Mouse (Mus musculus): ENCODE measurements around the gene Fam181a.
A peak's percentile ranks its signal among the peaks of the same experiment; 100 is the strongest.

Fam181a gene

DNA sequence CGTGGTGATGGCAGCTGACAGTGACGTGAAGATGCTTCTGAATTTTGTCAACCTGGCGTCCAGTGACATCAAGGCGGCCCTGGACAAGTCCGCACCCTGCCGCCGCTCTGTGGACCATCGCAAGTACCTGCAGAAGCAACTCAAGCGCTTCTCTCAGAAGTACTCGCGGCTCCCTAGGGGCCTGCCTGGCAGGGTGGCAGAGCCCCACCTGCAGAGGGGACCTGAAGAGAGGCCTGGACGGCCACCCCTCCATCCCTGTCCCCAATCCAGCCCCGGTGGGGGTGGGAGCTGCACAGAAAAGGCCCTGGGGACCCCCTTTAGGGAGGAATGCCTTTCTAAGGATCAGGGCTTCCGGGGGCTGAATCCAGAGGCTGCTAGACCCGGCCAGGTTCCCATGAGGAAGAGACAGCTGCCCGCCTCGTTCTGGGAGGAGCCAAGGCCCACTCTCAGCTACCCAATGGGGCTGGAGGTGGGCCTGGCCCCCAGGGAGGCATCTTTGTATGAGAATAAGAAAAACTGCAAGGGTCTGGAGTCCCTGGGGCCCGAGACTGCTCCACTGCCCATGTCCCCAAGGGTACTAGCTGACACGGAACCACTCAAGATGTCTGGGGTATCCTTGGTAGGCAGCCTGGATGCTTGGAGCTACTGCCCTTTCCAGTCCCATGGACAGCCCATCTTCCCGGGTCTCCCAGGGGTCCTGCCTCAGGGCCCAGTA lies 5.2 kb downstream of the Fam181a start:
- DNase-seq, result peak; percentile 92

- DNase-seq, result no peak
Measured at GRCm38 (mm10) chr12:103322801-103323200, 12.0 kb downstream of the Fam181a start.

DNA sequence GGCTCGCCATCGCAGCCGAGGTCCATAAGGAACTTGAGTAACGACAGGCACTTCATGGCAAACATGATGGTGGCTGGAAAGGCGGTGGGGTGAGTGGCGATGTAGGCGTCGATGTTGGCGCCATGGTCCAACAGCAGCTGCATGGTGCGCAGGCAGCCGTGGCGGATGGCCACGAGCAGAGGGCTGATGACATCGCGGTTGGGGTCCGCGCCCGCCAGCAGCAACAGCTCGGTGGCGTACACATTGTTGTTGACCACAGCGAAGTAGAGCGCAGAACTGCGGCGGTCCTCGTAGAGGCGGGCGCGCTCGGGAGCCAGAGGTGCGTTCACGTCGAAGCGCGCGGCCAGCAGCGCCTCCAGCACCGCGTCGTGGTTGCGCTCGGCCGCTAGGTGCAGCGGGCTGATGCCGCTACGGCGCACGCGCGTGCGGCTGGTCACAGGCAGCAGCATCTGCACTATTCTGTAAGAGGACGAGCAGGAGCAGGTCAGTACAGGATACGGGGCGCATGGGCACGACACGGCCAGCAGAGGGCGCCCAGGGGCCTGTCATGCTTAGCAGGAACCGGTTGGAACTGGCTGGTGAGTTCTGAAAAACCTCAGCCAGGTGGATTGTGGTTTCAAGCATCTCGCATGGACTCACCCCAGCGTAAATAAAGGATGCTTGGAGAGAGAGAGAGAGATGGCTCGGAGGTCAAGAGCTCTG lies 14.5 kb downstream of the Fam181a start:
- peak; percentile 98 for DNase-seq

DNA sequence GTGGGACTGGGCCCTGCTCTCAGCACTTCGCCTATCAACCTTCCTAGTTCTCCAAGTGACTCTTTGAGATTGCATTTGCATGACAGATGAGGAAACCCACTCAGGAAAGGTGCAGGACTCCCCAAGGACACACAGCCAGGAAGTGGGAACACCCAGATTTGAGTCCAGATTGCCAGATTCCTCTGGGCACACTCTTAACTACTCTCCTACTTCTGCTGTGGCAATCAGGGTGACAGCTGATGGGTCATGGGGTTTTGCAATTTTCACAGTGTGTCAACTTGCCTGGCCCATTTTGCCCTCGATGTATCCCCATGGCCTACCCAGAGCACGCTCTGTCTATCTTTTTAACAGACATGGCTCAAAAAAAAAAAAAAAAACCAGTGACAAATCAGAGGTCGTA lies 15.8 kb downstream of the Fam181a start:
- no peak for DNase-seq

DNA sequence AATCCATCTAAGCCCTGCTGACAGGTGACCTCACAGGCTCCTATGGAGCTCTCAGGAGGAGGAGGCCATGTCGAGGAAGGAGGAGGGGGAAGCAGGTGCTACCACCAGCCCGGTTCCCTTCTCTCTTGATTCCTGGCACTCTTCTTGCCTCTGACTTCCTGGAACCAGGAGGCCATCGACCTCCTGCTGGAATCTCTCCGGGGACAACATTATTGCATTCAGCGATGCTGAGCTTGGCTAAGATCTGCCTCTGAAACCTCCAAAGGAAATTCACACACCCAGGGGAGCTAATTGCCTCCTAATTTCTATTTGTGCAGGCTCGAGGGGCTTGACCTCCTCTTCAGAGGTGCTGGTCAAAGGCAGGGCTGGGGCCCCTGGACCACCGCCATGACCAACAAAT lies 16.3 kb downstream of the Fam181a start:
- DNase-seq, result peak; percentile 97

DNA sequence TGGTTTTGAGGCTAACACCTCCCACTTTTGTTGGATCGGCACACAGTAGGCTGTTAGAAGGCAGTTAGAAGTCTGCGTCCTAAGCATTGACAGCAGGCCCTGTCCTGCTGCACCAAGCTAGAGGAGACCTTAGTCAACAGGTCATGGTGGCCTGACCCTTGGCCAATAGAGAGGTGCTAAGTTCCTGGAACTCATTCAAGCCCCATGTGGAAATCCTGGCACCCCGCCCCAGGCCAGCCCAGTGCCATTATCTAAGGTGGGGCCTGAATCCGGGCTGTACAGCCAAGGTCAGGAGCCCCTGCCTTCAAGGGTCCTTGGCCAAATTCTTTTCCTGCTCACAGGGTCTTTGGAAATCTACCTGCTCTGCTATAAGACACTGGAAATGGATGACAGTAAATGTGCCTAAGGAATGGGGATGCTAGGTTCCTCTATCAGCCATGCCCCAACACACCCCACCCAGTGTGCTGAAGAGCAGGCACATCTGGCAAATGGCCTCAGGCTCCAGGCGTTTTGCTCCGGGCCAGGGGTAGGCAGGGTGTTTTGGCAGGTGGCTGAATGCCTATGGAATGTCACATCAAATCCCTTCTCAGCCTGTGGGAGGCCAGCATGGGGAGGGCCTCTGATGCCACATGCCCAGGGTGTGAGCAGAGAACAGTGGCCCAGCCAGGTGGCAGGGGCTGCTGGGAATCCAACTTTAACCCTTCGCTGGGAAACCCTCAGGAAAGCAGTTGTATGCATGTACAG lies 17.8 kb downstream of the Fam181a start:
- DNase-seq, result peak; percentile 98

DNA sequence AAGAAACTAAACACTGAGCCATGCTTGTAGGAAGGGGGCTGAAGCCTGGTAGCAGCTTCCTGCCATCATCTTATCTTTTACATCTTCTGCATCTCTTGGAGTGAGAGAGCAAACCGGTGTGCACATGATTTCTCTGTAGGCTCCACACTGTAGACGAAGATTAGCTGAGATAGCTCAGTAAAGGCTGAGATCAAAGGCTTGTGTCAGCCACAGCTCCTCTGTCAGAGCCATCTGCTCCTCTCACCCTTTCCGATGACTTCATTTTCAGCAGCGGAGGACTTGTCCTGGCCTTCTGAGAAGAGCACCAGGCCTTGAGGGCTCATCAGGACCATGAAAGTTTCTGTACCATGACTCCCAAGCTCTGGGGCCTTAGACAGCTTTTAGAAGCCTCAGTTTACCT lies 20.7 kb downstream of the Fam181a start:
- DNase-seq, result no peak

- no peak for DNase-seq
Measured at GRCm38 (mm10) chr12:103332879-103333278, 22.1 kb downstream of the Fam181a start.

GRCm38 (mm10) chr12:103333426-103333825 lies 22.7 kb downstream of the Fam181a start:
- no peak for DNase-seq

- peak; percentile 97 for DNase-seq
Measured at GRCm38 (mm10) chr12:103336766-103337165, 26.0 kb downstream of the Fam181a start.

DNA sequence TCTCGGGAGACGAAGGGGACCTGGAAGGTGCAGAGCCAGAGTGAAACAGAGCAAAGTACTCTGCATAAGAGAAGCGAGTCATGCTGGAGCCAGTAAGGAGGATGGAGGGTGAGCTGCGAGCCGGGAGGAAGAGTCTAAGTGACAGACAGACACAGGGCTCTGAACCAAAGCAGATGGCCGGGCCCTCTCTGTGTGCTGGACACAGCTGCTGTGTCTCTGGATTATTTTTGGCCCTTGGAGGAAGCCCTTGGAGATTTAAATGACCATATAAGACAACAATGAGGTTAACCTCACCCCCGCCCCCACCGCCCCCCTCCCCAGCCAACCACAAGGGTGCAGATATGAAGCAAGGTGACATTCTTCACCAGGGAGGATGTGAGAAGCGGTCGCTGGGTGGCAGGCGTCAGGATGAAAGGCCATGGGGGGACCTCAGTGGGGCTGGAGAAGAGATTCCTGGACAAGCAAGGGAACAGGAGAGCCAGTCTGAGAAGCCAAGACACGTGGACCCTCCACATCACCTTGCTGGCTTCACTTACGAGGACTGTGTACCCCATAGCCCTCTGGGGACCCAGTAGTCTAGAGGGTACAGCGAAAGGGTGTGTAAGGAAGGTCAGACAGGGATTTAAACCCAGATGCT lies 27.5 kb downstream of the Fam181a start:
- peak; percentile 97 for DNase-seq

DNA sequence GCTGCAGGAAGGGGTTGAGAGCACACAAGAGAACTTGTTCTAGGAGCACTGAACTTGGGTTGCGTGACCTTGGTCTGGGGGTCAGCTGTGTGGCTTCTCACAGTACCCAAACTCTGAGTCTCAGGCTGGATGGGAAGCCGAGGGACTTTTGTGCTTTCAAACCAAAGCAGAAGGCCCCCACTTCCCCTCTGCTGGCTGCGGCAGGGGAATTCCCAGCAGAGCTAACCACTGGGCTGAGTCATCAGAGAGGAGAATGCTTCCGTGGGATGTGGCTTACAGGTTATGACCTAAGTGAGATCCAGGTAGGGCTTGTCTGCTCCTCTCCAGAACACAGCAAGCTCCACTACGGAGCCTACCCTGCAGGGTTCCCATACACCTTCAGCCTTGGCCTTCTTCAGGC lies 30.4 kb downstream of the Fam181a start:
- peak; percentile 95 for DNase-seq

- peak; percentile 97 for DNase-seq
Measured at GRCm38 (mm10) chr12:103343456-103343855, 32.7 kb downstream of the Fam181a start.

DNA sequence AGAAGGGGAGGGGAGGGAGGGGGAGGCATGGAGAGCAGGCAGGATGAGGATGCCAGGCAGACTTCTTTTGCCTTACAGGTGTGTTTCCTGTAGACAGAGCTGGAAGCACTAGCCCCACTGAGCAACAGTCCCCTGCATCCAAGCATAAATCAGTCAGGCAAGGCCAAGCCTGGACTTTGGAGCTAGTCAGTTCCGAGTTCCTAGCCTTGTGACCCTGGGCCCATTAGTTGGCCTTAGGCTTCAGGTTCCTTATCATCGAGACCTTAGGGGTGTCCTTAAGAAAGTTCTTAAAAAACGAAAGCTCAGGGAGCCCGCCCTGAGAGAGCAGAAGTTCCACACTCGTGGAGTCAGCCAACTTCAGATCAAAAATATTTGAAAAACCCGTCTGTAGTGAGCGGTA lies 34.2 kb downstream of the Fam181a start:
- DNase-seq, result no peak

DNA sequence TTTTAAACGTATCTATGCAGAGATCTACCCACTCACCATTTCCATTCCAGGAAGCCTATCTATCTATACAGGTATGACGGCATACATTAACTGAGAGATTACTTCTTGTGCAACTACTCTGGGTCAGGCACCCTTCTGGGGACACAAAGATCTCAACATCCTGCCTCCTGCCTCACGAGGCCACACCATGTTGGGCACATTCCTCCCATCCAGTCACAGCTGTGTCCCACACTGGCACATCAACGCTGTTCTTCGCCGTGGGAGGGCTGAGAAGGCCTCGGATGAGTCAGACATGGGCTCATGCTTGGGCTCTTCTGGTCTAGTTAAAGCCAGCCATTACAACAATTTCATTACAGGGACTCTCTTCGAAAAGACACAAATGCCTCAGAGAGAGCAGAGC lies 36.2 kb downstream of the Fam181a start:
- DNase-seq, result no peak

DNA sequence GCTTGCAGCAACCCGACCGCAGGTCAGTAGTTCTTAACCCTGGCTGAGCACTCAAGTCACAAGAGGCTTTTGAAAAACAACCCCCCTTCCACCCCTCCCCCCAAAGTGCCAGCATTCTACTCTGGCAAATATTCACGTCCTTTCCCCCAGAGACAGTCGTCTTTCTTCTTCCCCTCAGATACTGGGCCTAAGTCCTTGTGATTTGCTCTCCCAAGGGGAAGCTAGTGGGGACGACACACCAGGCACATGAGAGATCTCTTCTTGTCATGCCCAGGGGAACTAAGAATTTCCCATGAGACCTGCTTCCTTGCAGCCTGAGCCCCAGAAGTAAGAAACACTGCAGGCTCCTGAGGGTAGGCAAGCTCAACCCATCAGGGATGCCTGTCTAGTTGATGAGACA lies 36.6 kb downstream of the Fam181a start:
- DNase-seq, result no peak

DNA sequence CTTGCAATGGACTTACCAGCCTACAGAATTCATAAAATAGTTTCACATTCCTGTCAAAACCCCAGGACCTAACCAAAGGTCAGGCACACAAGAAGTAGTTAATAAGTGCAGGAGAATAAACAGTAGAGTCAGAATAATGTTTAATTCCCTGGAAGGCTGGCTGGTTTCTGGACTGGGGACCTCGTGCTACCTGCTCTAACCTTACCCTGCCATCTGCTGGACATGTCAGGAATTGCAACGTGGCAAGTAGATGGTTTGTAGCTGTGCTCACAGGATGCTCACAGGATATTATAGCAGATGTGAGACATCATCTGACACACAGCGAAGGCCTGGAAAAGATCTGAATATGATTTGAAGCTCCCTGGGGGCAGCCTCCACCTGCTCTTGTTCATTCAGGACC lies 37.7 kb downstream of the Fam181a start:
- peak; percentile 96 for DNase-seq

DNA sequence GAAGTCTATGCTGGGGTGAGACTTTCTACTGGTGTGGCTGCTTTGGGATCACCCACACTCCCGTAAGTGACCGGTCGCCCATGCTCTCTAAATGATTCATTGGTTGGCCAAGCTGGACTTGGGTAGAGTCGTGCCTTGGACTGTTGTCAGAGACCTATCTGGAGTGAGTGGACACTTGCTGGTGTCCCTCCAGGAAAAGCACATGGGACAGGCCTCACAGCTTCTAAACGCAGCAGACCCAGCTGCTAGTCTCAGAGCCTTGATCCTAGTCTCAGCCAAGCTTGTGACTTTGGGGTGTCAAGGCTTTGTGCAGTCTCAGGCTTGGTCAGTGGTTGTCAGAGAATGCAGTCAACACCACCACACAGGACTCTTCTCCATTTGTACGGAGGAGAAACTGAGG lies 42.0 kb downstream of the Fam181a start:
- peak; percentile 99 for DNase-seq

DNA sequence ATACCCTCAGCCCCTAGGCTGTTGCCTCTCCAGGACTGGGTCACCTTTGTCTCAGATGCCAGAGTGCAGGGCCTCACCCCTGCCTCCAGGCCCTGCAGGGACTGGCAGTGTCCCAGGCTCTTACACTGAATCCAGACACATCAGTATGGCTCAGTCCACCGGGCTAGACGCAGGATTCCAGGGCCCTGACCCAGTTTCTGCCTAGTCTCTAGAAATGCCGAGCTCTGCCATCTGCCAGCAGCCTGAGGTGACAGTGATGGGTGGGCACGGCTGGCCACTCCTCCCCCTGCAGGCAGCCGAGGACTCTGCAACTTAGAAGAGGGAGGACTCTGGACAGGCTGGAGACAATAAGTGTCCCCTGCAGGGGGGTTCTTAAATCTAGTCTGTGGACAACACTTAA lies 42.8 kb downstream of the Fam181a start:
- peak; percentile 99 for DNase-seq

- peak; percentile 98 for DNase-seq
Measured at GRCm38 (mm10) chr12:103355746-103356414, 45.1 kb downstream of the Fam181a start, which contains the start of gene Asb2. TSS of gene Asb2 (minus strand) at chr12:103356001.

GRCm38 (mm10) chr12:103356415-103356748 lies 45.6 kb downstream of the Fam181a start:
- no peak for DNase-seq

DNA sequence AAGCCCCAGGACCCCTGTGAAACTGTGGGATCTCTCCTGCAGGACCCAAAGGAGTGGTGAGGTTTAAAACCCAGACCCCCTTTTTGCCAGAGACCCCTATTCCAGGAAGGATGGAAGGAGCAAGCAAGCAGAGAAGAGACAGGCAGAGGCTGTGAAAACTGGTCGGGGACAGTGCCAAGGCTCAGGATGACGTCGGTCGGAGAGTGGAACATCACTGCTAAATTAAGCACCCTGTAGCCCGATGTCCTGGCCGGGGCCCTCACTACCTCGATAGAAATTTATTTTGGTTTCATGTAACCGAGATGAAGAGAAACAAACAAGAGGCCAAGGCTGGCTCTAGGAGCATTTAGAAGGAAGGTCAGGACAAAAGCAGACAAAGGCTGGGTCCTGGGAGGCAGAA lies 47.4 kb downstream of the Fam181a start:
- peak; percentile 97 for DNase-seq

Measured in heart, adult 11 months (tissue).